Mouse (Mus musculus): Measurements from ENCODE around the gene Zfp846. TPM values are rescaled to one million over a fixed set of nuclear protein-coding genes. Genes with fewer than 3 reads are reported as not detected.
"Not testable (repeated sequence)": the region's sequence is repeated elsewhere in the genome, so short reads cannot be mapped to it uniquely, and the experiment has no call there.

Zfp846 gene
- 5.2 and 8.8 TPM in 2 replicates for total RNA-seq (2017)

- ATAC-seq (replicated peaks; ENCODE audit: low read depth, poor library complexity, severe bottlenecking): peak; percentile 100
Measured at GRCm38 (mm10) chr9:20581175-20581634, at the start of gene Zfp846. Gene Zfp846, plus strand, starts transcription at chr9:20581291.

- ATAC-seq (replicated peaks; ENCODE audit: low read depth, poor library complexity, severe bottlenecking): no peak
Measured at GRCm38 (mm10) chr9:20534326-20534926, 46.7 kb upstream of the Zfp846 start.

GRCm38 (mm10) chr9:20536598-20536997 is 44.5 kb upstream of the Zfp846 start:
- no peak for ATAC-seq (replicated peaks; ENCODE audit: low read depth, poor library complexity, severe bottlenecking)

- ATAC-seq (replicated peaks; ENCODE audit: low read depth, poor library complexity, severe bottlenecking): no peak
Measured at GRCm38 (mm10) chr9:20543496-20543895, 37.6 kb upstream of the Zfp846 start.

- peak; percentile 86 for ATAC-seq (replicated peaks; ENCODE audit: low read depth, poor library complexity, severe bottlenecking)
Measured at GRCm38 (mm10) chr9:20544070-20544821, 36.8 kb upstream of the Zfp846 start.

- peak; percentile 58 for ATAC-seq (replicated peaks; ENCODE audit: low read depth, poor library complexity, severe bottlenecking)
Measured at GRCm38 (mm10) chr9:20545151-20545550, 35.9 kb upstream of the Zfp846 start.

- no peak for ATAC-seq (replicated peaks; ENCODE audit: low read depth, poor library complexity, severe bottlenecking)
Measured at GRCm38 (mm10) chr9:20551781-20552275, 29.3 kb upstream of the Zfp846 start.

GRCm38 (mm10) chr9:20552698-20553097 is 28.4 kb upstream of the Zfp846 start:
- no peak for ATAC-seq (replicated peaks; ENCODE audit: low read depth, poor library complexity, severe bottlenecking)

- no peak for ATAC-seq (replicated peaks; ENCODE audit: low read depth, poor library complexity, severe bottlenecking)
Measured at GRCm38 (mm10) chr9:20562177-20562576, 18.9 kb upstream of the Zfp846 start.

GRCm38 (mm10) chr9:20565326-20566030 is 15.6 kb upstream of the Zfp846 start:
- not testable (repeated sequence) for ATAC-seq (replicated peaks; ENCODE audit: low read depth, poor library complexity, severe bottlenecking)

- ATAC-seq (replicated peaks; ENCODE audit: low read depth, poor library complexity, severe bottlenecking): no peak
Measured at GRCm38 (mm10) chr9:20571060-20571459, 10.0 kb upstream of the Zfp846 start.

- ATAC-seq (replicated peaks; ENCODE audit: low read depth, poor library complexity, severe bottlenecking): no peak
Measured at GRCm38 (mm10) chr9:20576591-20576990, 4.5 kb upstream of the Zfp846 start.

GRCm38 (mm10) chr9:20601270-20601669 is 20.2 kb downstream of the Zfp846 start:
- ATAC-seq (replicated peaks; ENCODE audit: low read depth, poor library complexity, severe bottlenecking): 0 out of 2 replicates have a peak, but pooled peaks have one; percentile 36

- no peak for ATAC-seq (replicated peaks; ENCODE audit: low read depth, poor library complexity, severe bottlenecking)
Measured at GRCm38 (mm10) chr9:20606269-20606668, 25.2 kb downstream of the Zfp846 start.

GRCm38 (mm10) chr9:20607100-20607974 is 26.2 kb downstream of the Zfp846 start:
- ATAC-seq (replicated peaks; ENCODE audit: low read depth, poor library complexity, severe bottlenecking): peak; percentile 98

- ATAC-seq (replicated peaks; ENCODE audit: low read depth, poor library complexity, severe bottlenecking): no peak
Measured at GRCm38 (mm10) chr9:20609831-20610464, 28.9 kb downstream of the Zfp846 start.

GRCm38 (mm10) chr9:20611976-20612375 is 30.9 kb downstream of the Zfp846 start:
- no peak for ATAC-seq (replicated peaks; ENCODE audit: low read depth, poor library complexity, severe bottlenecking)

- no peak for ATAC-seq (replicated peaks; ENCODE audit: low read depth, poor library complexity, severe bottlenecking)
Measured at GRCm38 (mm10) chr9:20616685-20617084, 35.6 kb downstream of the Zfp846 start.

GRCm38 (mm10) chr9:20631332-20631731 is 50.2 kb downstream of the Zfp846 start:
- no peak for ATAC-seq (replicated peaks; ENCODE audit: low read depth, poor library complexity, severe bottlenecking)
